Mouse (Mus musculus) lung, adult 2 months (tissue): ENCODE data around the gene D1Pas1. TPM values are rescaled to one million over a fixed set of nuclear protein-coding genes. Genes with fewer than 3 reads are reported as not detected.

Source experiments
- DNase-seq: peaks from one replicate; pipeline ENCODE4 v3.0.0; 2022
- H3K4me1 ChIP-seq: fragments of 200-500 bp; 2 replicates; pipeline ENCODE4 v1.6.1; 2011; ENCODE audit warnings: low read length; ENCODE audit not compliant: control insufficient read depth, insufficient read depth
- H3K4me3 ChIP-seq: fragments of 200-500 bp; replicated peaks from 2 replicates; pipeline ENCODE3; 2011; ENCODE audit warnings: low read depth, mild to moderate bottlenecking, control low read depth, low read length; ENCODE audit errors: extremely low read depth
- CTCF ChIP-seq: fragments of 200-500 bp; IDR thresholded peaks from 2 replicates; pipeline ENCODE4 v1.5.1; 2011; ENCODE audit warnings: mild to moderate bottlenecking, low read length, control low read depth; ENCODE audit not compliant: insufficient read depth
- POLR2A ChIP-seq: fragments of 200-500 bp; IDR thresholded peaks from 2 replicates; pipeline ENCODE4 v1.6.1; 2011; ENCODE audit warnings: low read depth, mild to moderate bottlenecking, control low read depth, low read length, borderline replicate concordance; ENCODE audit errors: extremely low read depth
- whole genome bisulfite sequencing: fragments of 180-500 bp; shearing (Covaris S2); methylation state at CpG from one replicate; pipeline ENCODE4 v1.1.7; 2018; 5-methylcytosine and 5-hydroxymethylcytosine counted together
- polyA plus RNA-seq: library from polyadenylated mRNA; depleted of rRNA; stranded (reverse); fragments of >200 nt; gene quantifications from 2 replicates; pipeline ENCODE4 v1.2.3, GENCODE M21; 2012; rRNA removed

The D1Pas1 gene
- polyA plus RNA-seq, 1 experiment, result not detected

GRCm38 (mm10) chr1:187008236-187008635, 41.0 kb downstream of the D1Pas1 start:
- no peak for DNase-seq
- WGBS, result 86% methylated on average over 7 of the region's 7 CpGs
- TF ChIP-seq POLR2A (no peak), CTCF (no peak)
- no peaks in the 10 kb centered on the region for H3K4me1 ChIP-seq
- no peak overlapping the region for H3K4me3 ChIP-seq

DNA sequence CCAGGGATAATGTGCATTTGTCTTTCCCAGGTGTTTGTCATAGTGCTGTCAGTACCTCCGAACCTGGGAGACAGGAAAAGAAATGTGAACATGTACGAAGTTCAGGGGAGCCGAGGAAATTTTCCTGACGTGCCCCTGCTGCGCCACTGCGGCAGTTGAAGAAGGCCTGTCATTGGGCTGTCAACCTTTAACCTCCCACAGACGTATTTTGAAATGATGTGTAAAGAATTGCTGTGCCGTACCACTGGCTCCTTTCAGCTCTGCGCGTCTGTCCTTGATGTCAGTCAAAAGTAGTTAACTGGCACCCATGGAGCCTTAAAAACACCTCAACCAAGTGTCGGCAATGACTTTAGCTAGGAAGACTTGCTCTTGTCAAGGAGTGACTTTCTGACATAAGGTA, 42.9 kb downstream of the D1Pas1 start:
- Histone ChIP-seq H3K4me3 (no peak overlapping the region), H3K4me1 (no peaks in the 10 kb centered on the region)
- TF ChIP-seq POLR2A (no peak), CTCF (no peak)
- DNase-seq, result no peak
- 81% methylated on average over 11 of the region's 11 CpGs for WGBS

DNA sequence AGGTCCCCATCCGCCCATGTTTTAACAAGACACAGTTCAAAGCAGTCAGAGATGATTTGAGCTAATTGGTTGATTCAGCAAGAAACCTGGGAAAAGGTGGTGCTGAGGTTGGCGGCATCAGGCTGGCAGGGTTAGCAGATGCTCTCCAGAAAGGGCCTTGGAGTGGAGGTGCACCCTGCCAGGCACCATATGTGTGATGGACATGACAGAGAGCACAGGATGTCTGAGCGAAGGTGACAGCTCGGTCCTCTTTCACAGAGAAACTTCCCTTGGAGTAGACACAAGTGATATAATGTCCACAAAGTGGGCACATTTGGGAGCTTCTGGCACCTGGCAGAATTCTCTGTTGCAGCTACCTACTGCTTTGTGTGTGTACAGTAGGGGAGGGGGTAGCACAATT, 44.4 kb downstream of the D1Pas1 start:
- WGBS, result 85% methylated on average over 4 of the region's 4 CpGs
- H3K4me1 ChIP-seq, result no peaks in the 10 kb centered on the region
- no peak for DNase-seq
- H3K4me3 ChIP-seq, result no peak overlapping the region
- TF ChIP-seq POLR2A, result no peak
- no peak for TF ChIP-seq CTCF

DNA sequence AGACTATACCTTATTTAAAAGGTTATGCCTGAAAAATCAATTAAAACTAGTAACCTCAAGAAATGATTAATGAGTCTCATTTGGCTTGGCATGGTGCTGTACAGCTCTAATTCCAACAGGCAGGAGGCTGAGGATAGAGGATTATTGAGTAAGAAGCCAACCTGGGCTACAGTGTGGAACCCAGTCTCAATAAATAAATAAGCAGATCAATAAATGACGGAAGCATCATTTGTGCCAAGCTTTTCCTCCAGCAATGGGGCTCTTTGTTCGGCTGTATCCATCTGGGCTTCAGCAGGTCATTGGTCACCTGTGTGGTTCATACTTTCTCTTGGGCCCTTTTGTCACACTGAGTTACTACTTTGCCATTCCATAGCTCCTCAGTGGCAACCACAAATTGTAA, 46.9 kb downstream of the D1Pas1 start:
- H3K4me3 ChIP-seq, result no peak overlapping the region
- no peaks in the 10 kb centered on the region; the same call in 1 of the 2 replicates for H3K4me1 ChIP-seq
- DNase-seq, result no peak
- WGBS, result 98% methylated on average over 2 of the region's 2 CpGs
- TF ChIP-seq CTCF (no peak), POLR2A (no peak)

DNA sequence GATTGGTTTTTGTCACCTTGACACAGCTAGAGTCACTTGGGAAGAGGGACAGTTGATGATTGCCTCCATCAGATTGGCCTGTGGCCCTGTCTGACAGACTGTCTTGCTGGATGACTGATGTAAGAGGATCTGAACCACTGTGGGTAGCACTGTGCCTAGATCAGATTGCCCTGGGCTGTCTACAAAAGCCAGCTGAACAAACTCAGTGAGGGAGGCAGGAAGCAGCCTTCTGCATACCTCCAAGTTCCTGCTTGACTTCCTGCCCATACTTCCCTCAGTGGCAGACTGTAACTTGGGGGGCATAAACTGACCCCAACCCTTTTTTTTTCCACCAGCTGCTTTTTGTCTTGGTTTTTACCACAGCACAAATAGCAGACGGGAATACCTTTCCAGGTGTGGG, 48.5 kb downstream of the D1Pas1 start:
- H3K4me1 ChIP-seq, result no peaks in the 10 kb centered on the region; the same call in 1 of the 2 replicates

DNA sequence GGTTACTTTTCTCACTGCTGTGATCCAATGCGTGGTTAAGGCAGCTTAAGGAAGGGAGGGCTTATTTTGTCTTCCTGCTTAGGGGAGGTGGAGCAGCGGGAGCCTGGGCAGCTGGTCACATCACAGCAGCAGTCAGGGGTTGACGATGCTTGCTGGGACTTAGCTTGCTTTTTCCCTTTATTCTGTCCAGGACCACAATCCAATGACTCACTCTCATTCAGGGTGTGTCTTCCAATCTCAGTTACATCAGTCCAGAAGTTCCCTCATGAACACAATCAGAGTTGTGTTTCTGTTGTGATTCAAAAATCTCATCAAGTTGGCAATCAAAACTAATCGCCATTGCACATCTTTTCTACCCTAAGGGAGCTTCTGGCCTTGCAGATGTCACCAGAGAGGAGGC, 48.9 kb downstream of the D1Pas1 start:
- no peak for DNase-seq
- 50% methylated on average over 4 of the region's 4 CpGs for WGBS
- no peak for TF ChIP-seq POLR2A
- no peak for TF ChIP-seq CTCF
- no peak overlapping the region for H3K4me3 ChIP-seq
- no peaks in the 10 kb centered on the region; the same call in 1 of the 2 replicates for H3K4me1 ChIP-seq

More for the DNA sequence above, 48.5 kb downstream of the D1Pas1 start:
- 76% methylated on average over 1 of the region's 1 CpGs for WGBS
- no peak for DNase-seq
- no peak overlapping the region for H3K4me3 ChIP-seq
- no peak for TF ChIP-seq POLR2A
- TF ChIP-seq CTCF, result no peak

- TF ChIP-seq CTCF, result no peak
- TF ChIP-seq POLR2A, result no peak
- no peak overlapping the region for H3K4me3 ChIP-seq
- DNase-seq, result no peak
- WGBS, result 69% methylated on average over 7 of the region's 7 CpGs
- H3K4me1 ChIP-seq, result no peaks in the 10 kb centered on the region; the same call in 1 of the 2 replicates
These were observed 52.8 kb downstream of the D1Pas1 start for GRCm38 (mm10) chr1:187020011-187020410.

Other genes starting within 250 kb of the D1Pas1 start
- 2.3 and 3.4 TPM in 2 replicates for gene Rrp15, start 218.1 kb upstream of the D1Pas1 start, polyA plus RNA-seq
- 2.5 and 2.8 TPM in 2 replicates for gene Spata17, start 248.0 kb downstream of the D1Pas1 start, polyA plus RNA-seq
- gene Gpatch2, start 248.1 kb downstream of the D1Pas1 start, polyA plus RNA-seq, result 6.6 and 9.9 TPM in 2 replicates